Mouse (Mus musculus) frontal cortex, adult (tissue): Measurements from ENCODE around the gene Wdfy3.
"Not testable (repeated sequence)": the region's sequence is repeated elsewhere in the genome, so short reads cannot be mapped to it uniquely, and the experiment has no call there.

Experiments used
- ATAC-seq: cut with Nextera tagmentation; 2 replicates; pipeline ENCODE4 v1.9.2; 2017; ENCODE audit warnings: mild to moderate bottlenecking, moderate library complexity, mixed read lengths; ENCODE audit not compliant: low TSS enrichment

Wdfy3 gene

DNA sequence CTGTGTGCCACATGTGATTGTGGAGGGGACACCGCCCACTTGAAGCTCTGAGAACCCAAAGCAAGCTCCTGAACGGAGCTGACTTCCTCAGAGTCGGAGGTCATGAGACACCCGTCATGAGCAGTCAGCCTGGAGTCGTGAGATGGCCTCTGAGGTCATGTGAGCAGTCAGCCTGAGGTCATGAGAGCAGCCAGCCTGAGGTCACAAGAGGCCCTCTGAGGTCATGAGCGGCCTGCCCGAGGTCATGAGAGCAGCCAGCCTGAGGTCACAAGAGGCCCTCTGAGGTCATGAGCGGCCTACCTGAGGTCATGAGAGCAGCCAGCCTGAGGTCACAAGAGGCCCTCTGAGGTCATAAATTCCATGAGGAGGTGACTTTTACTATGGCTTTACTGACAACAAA is 120.4 kb downstream of the Wdfy3 start:
- no peak for ATAC-seq

DNA sequence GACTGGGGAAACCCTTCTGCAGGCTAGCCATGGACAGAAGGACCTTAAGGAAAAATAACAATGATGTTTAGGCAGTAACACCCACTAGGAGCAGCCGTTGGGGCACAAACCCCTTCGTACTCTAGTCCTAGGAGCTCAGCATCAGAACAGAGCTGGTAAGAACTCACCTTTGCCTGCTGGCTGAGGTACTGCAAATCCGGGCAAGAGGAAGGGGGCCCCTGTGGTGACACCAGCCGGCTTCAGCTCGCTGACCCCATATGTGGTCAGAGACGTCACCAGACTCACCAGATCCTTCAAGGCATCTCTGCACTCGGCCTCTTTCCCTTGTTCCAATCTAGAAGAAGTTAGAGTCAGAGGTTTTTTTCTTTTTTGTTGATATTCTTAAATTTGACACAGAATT is 121.1 kb downstream of the Wdfy3 start:
- no peak for ATAC-seq

DNA sequence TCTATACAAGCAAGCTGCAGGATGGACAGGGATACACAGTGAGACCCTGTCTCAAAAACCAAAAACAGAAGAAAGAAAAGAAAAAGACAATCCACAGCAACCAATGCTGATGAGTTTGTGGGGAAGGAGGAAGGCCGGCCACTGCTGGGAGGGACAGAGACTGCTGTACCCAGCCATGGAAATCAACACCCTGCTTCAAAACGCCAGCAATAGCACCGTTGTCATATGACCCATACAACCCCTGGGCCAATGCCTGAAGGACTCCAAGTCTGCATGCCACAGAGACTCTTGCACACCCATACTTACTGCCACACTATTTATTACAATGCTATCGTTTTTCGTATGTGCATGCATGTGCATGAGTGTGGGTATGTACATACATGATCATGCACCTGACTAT is 124.0 kb downstream of the Wdfy3 start:
- ATAC-seq, result no peak

DNA sequence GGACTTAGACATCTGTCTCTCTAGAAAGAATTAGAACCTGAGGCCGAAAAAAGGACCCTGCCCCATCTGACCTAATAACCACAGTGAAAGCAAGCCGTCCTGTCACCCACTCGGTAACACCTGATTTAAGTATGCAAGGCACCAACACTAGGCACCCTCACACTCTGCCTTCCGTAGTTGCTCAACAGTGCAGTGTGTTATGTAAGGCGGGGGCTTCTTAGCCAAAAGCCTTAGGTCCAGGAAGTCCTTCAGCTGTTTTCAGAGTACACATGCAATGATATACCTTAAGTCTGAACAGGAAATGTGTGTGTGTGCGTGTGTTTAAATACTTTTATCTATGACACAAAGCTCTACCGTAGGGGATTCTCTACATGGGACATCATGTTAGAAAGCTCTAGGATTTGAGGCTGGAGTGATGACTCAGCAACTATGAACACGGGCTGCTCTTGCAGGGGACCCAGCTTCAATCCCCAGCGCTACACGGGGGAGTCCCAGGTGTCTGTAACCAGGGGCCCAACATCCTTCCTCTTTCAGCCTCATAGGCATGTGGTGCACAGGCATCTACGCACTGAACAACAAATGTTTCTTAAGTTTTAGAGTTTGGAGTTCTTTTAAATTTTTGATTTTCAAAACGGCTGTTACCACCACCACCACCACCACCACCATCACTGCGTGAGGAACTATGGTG is 131.7 kb downstream of the Wdfy3 start:
- ATAC-seq, result no peak

DNA sequence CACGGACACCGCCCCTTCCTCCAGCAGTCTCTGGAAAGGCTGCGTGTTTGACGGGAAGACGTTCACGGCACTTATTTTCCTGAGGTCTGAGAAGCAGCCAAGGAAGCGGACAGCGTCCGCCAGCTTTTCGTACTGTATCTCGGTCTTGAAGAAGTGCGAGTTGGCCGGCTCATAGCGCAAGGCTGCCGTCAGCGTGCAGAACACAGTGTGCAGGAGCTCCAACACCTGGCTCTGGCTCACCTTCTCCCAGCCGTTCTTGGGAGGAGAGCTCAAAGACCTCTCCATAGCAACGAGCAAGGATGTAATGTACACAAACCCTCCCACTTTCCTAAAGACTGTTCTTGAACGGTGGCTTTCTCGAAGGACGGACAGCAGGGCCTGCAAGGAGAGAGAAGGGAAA is 132.4 kb downstream of the Wdfy3 start:
- ATAC-seq, result no peak

DNA sequence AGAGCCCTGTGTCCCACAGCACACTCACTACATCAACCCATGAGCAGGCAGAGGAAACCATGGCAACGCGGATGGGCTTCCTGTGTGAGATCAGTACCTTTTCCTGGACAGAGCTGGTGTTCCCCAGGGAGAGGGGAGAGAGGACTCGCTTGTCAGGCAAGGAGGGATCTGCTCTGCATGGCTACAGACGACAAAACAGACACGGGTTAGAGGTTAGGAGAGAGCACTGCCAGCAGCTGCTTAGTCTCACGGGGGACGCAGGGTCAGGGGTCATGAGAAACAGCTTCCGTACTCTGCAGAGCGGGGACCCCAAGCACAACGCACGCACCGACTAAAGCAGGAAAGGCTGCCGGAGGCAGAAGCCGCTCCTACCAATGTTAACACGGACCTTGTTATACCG is 133.8 kb downstream of the Wdfy3 start:
- ATAC-seq, result no peak

DNA sequence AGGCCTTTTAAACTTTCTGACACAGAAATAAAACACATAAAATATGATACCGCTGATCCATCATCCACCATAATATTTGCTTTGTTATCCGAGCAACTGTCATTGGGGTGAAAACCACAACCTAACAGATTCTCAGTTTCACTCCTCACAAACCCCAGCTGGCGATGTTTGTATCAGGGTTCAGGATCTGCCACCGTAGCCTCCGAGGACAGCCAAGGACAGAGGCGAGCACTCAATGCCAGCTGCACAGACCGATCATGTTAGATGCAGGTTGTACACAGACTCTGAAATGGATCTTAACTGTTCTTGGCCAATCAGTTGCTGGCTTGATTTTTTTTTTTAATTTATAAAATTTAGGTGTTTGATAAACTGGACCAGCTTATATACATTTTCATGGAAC is 135.1 kb downstream of the Wdfy3 start:
- ATAC-seq, result no peak

DNA sequence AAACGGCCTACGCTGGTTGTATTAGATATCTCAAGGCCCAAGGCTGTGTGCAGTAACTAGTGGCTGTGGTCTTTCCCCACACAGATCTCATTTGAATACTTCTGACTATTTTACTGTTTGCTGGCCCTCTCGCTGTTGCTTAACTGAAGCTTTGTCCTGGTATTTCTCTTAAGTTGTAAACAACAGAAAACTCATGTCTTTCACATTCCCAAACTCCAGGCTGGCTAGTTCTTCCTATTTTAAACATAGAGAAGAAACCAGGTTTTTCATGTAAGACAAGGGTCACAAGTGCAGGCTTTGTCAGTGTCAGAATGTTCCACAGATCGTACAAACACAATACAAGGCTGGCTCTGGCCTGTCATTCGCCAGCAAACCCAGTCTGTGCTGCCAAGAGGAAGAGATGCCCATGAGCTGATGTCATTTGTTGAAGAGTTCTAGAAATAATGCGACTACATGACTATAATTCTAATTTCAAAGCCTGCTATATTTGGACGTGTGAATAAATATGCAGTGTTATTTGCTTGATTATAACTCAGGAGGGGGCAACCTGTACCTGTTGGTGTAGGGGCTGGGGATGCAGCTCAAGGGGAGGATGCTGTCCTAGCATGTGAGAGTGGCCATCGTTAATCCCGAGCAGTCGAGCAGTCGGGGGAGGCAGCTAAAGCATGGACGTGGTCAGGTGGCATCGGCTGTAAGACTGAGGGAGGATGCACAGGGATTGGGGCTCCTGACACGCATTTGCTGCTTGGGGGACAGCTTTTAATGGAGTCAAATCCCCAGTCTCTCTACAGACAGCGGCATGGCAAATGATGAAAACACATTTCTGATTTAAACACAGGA is 136.5 kb downstream of the Wdfy3 start:
- peak; percentile 71 for ATAC-seq

DNA sequence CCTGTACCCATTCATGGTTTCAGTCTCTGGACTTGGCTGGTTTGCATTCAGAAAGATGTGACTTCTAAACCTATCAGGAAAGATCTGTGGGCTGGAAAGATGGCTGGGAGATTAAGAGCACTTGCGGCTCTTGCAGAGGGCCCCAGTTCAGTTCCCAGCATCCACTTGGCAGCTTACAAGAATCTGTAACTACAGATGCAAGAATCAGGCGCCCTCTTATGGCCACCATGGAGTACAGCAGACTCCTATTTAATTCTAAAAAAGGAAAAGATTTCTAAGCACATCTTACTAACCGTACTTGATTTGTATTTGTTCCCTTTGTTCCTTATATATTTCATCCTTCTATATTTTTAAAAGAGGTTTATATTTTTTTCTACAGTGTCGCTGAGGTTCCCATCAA is 137.7 kb downstream of the Wdfy3 start:
- ATAC-seq, result no peak

DNA sequence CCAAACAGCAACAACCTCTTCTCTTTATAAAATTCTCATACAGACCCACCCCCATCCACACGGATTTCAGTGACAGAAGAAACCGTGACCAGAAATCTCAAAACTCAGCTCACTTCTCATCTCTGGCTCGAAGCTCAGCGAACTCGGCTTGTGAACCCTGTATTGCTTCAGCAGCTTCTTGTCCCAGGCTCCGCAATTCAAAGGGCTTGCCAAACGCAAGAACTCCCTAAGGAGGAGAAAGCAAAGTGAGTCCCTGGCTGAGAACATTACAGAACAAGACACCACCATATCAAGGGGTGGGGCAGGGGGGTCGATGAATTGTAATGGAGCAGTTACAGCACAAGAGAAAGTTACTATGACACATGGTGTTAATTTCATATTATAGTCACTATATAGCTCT is 143.4 kb downstream of the Wdfy3 start:
- ATAC-seq, result no peak

DNA sequence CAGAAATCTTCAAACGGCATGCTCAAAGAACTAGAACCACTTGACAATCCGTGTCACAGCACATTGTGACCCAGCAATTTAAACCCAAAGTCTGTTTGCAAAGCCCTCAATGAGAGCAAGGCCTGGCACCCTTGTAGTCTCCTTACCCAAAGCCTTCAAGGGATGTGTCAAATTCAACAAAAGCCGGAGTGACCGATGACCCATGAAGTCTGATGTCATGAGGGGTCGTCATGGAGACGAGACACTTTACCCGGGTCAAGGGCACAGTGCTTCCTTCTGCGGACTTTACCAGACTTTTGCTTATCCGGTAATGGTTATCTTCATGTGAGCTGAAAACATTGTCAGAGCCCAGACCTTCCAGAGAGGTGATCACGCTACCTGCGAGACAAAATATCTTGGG is 146.0 kb downstream of the Wdfy3 start:
- no peak for ATAC-seq

DNA sequence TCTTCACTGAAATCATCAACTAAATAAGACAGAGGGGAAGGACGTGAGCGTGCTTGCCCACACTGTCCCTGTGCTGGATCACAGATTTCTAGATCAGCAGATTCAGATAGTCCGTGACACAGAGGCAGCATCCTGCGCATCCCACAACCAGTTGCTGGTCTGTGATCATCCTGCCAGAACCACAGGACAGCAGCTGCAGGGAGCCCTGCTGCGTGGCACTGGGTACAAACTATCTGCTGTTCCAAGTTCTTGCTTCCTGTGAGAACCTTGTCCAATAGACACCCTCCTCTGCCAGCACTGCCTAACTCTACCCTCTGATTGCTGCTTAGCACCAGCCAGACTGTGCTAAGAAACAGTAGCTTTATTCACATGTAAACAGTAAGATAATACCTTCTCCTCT is 150.2 kb downstream of the Wdfy3 start:
- ATAC-seq, result peak; percentile 77

DNA sequence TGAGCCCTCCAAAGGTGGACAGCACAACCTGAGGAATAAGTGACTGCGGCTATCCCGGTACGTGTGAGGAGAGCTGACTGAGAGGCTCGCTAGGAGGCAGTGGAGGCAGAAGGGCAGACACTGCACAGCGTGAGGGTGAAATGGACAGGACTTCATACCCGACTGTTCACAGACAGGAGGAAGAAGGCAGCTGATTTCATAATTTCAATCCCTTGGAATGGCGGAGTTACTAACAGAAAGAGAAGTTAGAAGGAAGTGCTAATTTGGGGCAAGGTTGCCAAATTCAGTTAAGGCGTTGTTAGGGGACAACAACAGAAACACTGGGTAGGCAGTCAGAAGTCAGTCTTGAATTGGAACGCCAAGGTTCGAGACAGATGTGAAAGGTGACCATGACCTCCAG is 160.3 kb downstream of the Wdfy3 start:
- no peak for ATAC-seq

DNA sequence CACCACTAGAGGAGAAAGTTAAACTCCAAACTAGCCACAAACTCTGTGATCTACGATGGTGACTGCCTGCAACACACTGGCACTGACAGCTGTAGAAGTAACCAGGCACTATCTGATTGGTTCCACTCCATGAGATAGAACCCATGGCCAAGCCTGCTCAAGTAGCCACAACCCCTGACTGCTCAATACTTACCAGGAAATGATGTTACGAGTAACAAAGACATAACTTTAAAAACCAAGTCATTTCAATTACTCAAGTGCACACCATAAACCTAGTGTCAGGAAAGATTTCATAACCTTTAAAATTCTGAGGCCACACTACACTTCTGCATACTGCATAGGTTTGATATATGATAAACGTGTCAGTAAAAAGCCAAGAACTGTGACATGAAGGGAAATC is 164.1 kb downstream of the Wdfy3 start:
- ATAC-seq, result no peak

DNA sequence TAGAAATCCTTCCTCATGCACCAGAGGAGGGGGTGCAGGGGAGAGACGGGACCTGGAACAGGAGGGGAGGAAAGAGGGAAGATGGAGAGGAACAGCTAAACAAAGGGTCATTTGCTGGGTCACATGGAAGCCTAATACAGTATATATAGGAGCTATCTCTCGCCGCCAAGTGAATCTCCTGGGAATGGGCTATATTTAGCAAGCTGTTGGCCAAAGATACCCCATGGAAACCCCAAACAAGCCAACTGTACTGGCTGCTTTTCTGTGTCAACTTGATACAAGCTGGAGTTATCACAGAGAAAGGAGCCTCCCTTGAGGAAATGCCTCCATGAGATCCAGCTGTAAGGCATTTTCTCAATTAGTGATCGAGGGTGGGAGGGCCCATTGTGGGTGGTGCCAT is 164.9 kb downstream of the Wdfy3 start:
- not testable (repeated sequence) for ATAC-seq

DNA sequence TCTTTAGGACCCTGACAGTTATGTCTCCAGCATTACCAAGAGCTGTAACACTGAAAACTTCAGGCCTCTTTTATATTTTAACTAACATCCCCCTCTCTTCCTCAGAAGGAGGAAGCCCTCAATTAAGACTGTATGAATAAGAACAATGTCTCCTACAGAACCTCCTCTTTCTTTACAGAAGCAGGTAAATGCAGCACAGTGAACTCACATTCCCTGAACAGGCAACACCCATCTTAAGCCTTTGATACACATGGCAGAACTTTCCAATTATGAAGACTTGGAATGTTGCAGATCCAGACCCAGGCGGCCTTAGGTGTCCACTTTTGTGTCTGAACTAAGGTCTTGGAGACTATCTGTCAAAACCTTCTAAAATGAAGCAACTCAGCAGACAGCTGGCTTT is 167.0 kb downstream of the Wdfy3 start:
- no peak for ATAC-seq

DNA sequence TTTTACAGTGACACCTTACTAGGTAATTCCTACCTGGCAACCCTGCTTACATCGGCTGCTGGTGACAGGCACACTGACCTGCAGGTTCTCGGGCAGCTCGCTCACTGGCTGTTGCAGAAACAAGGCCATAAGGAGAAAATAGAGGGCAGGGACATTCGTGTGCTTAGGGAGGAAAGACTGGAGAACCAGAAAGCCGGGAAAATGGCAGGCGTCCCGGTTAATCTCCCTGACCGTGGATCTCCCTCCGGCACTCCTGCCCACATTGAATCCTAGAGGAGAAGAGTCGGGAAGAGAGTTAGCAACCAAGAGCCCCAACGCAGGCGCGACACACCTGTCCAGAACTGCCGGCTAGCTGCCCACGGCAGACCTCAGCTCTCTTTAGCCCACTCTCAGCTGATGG is 169.7 kb downstream of the Wdfy3 start:
- ATAC-seq, result no peak

DNA sequence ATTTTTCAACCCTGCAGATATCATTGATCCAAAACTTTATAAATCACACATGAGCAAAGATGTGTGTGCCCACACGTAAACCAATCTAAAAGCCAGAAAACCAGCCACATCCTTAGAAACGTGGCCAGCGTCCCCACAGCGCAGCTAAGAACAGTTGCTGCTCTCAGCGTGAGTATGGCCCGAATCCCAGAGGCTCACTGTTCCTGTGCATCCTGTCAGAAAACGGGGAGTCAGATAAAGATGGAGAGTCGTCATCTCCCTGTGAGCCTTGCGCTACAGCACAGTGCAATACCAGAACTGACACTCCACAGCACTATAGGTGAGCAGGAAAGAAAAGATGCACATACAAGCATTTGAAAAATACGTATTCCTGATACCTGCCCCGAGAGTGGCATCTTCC is 172.9 kb downstream of the Wdfy3 start:
- peak; percentile 51 for ATAC-seq

DNA sequence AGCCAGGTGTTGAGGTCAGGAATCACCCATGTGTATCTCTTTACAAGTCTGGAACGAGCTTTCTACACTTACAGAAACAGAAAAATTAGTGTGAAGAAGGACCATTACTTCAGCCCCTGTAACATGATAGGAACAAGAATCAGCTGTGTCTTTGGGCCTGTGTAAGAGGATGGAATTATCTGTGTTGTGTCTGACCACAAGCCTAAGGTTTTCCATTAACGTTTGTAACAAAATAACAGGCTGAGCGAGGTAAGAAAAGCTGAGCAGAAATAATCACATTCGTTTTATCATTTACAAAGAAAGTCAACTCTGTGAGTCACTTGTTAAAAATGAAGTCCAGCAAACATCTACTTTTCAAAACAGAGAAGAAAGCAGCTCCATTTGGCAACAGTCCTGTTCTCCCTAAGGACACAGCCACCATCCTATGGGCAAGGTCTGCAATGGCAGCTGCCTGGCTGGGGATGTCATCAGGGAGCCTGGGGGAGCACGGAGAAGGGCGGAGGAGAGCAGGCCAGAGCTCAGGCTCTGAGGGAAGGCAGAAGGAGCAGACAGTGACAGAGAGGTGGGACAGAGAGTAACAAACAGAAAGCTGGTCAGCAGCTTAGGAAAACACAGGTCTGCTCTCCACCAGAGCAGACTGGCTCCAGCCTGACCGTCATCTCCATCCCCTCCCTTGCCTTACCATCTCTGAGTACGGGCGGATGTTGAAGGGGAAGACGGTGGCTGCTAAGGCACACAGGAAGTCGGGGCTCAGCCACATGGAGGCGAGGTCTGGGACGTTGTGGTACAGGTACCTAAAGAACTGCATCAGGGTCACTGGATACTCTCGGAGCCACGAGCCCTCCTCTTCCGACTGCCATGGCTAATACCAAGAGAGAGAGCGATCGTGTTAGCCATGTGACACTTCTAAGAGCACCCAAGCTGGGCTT is 173.7 kb downstream of the Wdfy3 start:
- no peak for ATAC-seq

DNA sequence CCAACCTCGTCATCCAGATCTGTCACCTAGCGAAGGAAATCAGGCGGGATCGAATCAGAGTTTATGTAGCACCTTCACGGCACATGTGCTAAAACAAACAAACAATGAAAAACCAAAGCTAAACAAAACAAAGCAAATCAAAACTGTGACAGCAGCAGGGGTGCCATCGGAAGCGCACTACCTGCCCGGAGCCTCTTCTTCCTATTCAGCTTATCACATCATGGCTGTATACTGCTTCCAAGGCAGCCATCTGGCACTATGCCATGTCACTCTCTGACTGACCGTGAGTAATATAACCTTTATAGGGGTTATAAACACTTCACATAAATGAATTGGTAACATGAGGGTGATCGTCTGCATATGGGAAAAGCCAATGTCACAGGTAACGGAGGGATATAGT is 174.6 kb downstream of the Wdfy3 start:
- no peak for ATAC-seq

DNA sequence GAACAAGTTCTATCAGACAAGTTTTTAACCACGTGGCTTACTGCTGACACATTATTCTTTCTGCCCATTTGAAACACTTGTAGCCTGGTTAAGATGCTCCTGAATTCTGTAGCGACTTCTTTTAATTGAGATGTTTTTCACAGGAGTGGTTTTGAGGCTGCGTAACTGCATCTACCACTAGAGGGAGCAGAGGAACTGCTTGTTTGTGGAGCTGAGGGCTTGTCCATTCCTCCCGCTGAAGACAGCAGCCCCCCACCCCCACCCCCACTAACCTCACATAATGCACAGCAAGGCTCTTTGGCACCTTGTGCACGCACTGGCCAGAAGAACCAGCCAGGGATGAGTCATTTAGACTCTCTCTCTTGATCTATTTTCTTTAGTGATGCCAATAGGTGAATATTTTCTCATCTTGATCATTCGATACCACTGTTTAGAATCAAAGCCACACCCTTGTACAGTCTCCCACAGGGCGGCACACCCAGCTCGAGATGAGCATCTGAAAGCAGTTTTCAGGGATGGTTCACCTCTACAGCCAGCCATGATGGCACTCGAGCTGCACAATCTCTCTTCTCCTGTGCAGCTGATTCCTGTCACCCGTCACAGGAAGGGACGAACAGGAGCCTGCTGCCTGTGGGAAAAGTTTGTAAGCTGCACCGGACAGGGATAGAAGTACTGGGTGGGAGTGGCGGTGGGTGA is 175.8 kb downstream of the Wdfy3 start:
- ATAC-seq, result peak; percentile 38; the same call in 1 of the 2 replicates
